Mouse (Mus musculus): ENCODE results near the gene Cpeb3.

GRCm38 (mm10) chr19:37119281-37119680 is 89.1 kb downstream of the Cpeb3 start:
- TF ChIP-seq CTCF (IDR thresholded peaks at IDR 0.05; ENCODE audit: borderline replicate concordance, control insufficient read depth, extremely low read depth, insufficient read depth, low read length, poor library complexity) (no peak), POLR2A (IDR thresholded peaks at IDR 0.05; ENCODE audit: control insufficient read depth, extremely low read depth, insufficient read depth, low read length, poor library complexity) (no peak)
